Mouse (Mus musculus): ENCODE measurements around the gene Podxl2.
A peak's percentile ranks its signal among the peaks of the same experiment; 100 is the strongest.

GRCm38 (mm10) chr6:88906369-88907108, 31.7 kb upstream of the Podxl2 start:
- TF ChIP-seq CTCF (IDR thresholded peaks at IDR 0.05; ENCODE audit: borderline replicate concordance, insufficient read depth, low read depth, low read length): peak; percentile 88
- TF ChIP-seq POLR2A (IDR thresholded peaks at IDR 0.05; ENCODE audit: borderline replicate concordance, insufficient read depth, low read length): no peak

All from cerebellum, adult 2 months (tissue).